Mouse (Mus musculus) monocyte, adult 2 months (primary cell): Measurements from ENCODE around the gene Pcmt1.

Experiments used
- DNase-seq, 2 experiments: peaks; one replicate each; pipeline ENCODE4 v3.0.0; 2022; ENCODE audit warnings: low spot score in 2 of 2, low read depth in 1 of 2

Pcmt1 gene

DNA sequence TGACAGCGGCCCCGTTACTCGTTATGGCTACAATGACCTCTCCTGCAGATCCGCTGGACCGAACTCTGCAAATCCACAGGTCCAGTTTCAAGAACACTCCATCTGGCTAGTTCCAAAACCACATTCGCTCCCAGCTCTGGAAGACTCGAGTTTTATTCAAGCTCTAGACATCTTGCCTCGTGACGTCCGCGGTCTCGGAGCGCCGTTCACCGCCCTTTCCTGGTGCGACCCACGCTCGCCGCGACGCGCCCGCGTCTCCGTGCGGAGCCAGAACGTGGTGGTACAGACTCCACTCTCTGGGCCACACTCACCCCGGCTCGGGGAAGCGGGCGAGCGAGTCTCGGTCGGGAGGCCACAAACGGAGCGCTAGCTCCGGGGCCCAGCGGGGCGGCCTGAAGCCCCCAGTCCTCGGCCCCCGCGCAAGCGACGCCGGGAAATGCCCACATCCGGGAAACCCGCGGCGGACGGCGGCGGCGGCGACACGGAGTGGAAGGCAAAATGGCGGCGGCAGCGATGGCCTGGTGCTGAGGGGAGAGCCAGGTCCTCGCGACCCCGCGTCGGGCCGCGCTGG is at the start of gene Pcmt1, which contains the start of gene Lats1:
Gene Pcmt1 (minus strand): TSS at position 406 of the 571 bp plus-strand sequence.
Gene Lats1 (plus strand): TSS at position 484 of the 571 bp plus-strand sequence.
- DNase-seq, result peak; percentile 44 to 69

DNA sequence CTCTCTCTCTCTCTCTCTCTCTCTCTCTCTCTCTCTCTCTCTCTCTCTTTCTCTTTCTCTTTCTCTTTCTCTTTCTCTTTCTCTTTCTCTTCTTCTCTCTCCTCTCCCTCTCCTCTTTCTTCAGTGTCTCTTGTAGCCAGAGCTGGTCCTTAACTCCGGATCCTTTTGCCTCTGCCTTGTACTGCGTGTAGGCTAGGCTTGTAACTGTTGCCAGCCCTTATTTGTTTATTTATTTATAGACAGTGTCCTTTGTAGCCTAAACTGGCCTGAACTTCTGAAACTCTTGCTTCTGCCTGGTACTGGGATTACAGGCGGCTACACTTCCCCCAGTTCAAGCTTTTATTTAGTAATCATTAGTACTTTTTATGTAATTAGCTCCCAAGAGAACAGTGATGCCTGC is 46.1 kb upstream of the Pcmt1 start:
- DNase-seq, result no peak

DNA sequence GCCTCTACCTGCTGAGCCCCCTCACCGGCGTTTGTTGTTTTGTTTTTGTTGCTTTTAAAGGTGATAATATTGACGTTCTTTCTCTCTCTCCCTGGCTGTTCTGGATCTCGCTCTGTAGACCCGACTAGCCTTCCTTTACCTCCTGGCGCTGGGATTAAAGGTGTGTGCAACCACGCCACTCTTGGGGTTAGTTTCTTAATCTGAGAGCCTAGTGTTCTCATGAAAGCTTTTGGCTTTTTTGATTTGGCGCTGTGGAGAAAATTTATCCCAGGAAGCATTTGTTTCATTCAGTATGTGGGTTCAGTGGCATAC is 45.5 kb upstream of the Pcmt1 start:
- no peak for DNase-seq

DNA sequence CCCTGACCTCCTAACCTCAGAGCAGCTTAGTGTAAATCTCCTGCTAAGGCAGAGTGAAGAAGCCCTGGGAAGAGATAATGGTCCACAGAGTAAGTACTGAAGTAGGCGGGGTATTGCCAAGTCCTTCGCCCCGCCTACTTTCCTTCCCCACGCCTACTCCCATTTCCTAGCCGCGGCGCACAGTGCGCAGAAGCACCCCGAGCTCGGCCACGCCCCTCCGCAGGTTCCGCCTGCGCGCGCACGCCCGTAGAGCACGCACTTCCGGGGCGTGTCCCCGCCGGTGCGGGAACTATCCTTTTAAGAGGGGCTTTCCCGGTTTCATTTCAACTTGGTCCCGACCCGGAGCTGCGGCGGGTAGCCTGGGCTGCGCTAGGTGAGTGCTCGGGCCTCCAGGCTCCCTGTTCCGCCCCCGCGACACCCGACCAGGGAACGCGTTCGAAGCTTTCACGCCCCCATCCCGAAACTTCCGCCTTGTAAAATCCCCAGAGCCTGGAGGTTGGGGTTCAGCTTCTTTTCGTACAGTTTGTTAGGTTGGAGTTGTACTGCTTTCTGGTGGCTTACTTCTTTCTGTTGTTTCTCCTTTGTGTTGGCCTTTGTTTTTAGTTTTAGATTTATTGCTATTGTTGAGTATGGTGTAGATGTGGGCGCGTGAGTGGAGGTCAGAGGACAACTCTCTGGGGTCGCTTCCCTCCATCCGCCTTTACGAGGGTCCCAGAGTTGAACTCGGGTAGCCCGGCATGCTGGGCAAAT is 45.0 kb upstream of the Pcmt1 start, which contains the start of gene Katna1:
Gene Katna1 (plus strand): TSS at position 250 of the 750 bp plus-strand sequence.
- DNase-seq, result peak; percentile 86 to 93

DNA sequence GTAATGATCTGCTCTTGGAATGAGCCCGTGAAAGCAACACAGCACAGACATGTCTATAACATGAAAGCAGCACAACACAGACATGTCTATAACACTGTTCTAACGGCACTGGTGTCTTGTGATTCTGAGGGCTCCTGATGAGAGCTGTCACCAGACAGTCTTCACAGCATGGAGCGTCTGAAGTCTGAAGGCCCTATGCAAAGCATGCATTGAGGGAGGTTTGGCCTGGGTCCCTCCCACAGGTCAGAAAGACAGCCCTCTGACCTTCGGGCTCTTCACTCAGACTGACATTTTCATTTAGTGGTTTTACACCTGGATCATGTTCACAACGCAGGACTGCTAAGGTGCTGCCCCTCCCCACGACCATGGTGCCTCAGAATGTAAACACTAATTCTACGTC is 34.1 kb upstream of the Pcmt1 start:
- no peak for DNase-seq

DNA sequence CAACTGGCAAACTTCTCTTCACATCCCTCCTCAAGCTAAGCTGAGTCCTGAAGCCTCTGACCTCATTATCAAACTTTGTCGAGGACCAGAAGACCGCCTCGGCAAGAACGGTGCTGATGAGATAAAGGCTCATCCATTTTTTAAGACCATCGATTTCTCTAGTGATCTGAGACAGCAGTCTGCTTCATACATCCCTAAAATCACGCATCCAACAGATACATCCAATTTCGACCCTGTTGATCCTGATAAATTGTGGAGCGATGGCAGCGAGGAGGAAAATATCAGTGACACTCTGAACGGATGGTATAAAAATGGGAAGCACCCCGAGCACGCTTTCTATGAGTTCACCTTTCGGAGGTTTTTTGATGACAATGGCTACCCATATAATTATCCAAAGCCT is 31.6 kb upstream of the Pcmt1 start:
- DNase-seq, result no peak

DNA sequence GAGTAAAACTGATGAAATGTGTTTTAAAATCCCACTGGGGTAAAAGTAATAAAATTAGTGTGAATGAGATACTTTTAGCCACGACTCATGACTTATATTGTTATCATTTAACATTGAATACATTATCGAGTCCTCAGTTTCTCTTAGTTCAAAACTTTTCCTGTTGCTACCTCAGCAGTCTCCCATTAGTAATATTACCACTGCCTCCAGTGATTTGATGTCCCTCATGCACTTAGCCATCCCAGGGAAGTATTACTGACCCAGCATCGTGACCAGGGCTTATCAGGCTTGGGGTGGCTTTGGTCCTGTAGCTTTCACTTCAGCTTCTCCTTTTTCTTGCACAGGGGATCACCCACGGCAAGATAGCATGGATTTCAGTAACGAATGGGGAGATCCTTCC is 29.2 kb upstream of the Pcmt1 start:
- DNase-seq, result no peak

DNA sequence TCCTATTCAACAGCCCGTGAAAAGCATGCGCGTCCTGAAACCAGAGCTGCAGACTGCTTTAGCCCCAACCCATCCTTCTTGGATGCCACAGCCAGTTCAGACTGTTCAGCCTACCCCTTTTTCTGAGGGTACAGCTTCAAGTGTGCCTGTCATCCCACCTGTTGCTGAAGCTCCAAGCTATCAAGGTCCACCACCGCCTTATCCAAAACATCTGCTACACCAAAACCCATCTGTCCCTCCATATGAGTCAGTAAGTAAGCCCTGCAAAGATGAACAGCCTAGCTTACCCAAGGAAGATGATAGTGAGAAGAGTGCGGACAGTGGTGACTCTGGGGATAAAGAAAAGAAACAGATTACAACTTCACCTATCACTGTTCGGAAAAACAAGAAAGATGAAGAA is 21.6 kb upstream of the Pcmt1 start:
- DNase-seq, result no peak

DNA sequence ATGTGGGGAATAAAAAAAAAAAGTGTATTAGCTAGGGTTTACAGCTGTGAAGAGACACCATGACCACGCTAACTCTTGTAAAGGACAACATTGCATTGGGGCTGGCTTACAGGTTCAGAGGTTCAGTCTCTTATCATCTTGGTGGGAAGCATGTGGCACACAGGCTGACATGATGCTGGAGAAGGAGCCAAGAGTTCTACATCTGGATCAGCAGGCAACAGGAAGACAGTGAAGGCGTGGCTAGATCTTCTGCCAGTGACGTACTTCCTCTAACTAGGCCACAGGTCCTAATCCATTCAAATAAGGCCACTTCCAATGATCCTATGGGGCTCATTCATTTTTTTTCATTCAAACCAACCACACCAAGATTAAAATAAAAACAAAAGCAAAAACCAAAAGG is 19.2 kb upstream of the Pcmt1 start:
- DNase-seq, result no peak

DNA sequence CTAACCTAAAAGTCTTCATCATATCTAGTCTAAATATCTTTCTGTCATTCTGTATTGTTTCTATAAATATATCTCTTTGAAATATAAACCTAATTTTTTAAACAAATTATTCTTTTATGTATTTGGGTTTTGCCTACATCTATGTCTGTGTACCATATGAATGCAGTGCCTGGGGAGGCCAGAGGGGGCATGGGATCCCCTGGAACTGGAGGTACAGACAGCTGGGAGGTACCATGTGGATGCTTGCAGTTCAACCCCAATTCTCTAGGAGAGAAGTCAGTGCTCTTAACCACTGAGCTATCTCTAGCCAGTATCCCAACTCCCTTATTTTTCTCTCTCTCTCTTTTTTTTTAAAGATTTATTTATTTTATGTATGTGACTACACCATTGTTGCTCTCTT is 14.3 kb upstream of the Pcmt1 start:
- no peak for DNase-seq

DNA sequence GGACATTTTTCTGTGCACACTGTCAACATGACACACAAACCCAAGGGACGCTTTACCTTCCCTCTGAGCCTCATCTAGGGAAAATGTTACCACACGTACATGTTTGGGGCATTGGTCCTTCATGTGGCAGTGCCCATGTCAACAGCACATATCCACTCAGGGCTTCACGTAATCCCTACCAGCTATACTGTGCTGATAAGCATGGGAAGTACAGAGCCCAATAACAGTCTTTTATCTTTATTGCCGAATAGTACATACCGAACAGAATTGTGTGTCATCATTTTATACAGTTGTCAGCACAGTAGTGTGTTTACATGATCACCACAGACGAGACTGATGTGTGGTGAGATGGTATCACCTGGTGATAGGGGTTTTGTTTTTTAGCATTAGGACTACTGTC is 6.0 kb upstream of the Pcmt1 start:
- no peak for DNase-seq

DNA sequence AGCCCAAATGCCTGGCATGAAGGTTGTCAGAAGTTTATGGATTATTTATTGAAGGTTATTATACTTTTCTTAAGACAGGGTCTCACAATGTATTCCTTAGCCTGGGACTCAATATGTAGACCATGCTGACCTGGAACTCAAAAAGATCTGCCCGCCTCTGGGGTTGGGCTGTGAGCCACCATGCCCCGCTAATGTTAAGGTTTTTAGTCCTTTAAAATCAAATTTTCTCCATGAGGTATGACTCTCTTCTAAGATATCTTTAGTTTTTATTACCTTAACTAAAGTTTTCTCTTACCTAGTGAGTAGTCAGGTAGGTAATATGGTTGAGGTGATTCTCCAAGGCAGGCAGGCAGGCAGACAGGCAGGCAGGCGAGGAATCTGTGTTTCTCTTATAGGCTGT is 1.3 kb upstream of the Pcmt1 start:
- no peak for DNase-seq

DNA sequence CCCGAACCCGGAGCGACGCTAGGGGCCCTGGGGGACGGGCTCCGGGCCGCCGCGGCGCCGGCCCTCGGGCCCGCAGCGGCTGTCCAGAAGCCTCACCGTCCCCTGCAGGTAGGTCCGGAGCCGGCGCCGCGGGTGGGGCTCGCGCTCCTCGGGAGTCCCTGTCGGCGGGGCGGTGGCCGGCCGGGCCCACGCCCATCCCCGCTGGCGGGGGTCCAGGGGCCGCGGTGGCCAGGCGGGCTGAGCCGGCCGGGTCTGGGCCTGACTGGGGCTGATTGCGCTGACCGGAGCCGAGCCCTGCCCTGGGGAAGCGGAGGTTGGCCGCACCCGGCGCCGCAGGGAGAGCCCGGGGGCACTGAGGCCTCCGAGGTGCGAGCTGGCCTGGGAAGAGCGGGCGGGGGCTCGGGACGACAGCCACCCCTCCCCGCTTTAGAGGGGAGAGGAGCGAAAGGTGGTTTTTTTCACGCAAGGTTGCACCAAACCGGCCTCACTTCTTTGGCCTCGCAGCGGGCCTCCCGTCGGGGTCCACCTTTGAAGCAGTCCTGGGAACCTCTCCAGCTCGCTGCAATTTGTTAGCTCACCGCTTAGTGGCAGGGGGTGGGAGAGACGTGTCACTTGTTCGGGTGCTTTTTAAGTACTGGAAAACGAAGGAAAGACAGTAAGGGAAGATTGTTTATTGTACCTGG is 548 bp upstream of the Pcmt1 start:
- peak in 1 of 2 experiments; percentile 27 for DNase-seq

DNA sequence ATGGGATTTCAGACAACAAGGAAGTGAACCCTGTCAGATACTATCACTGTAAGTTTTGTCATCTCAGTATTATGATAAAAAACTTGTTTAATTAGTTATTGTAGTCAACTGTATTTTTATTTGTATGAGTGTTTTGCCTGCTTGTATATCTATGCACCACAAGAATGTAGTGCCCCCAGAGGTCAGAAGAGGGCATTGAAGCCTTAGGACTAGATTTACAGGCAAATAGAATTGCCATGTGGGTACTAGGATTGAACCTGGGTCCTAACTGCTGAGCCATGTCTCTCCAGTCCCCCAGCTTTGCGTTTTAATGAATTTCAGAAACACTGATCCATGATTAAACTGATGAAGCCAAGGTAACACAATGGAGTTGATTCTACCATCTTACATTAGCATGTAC is 7.3 kb downstream of the Pcmt1 start:
- no peak for DNase-seq

DNA sequence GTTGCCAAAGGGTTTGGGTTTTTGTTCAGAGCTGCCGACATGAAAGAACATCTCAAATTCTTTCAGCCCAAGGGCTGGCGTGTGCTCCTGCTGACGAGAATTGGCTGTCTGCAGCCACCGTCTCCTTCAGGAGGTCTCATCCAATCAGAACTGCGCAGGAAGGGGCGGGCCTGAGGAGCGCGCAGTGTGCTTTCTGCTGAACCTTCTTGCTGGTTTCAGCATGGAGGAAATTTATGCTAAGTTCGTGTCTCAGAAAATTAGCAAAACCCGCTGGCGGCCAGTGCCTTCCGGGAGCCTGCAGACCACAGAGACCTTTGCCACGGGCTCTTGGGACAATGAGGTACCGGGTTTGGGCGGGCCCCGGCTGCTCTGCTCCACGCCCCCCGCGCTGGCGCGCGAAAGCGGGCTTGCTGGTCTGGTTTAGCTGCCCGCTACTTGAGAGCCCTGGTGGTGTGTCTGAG is 13.6 kb downstream of the Pcmt1 start, which contains the start of gene Nup43:
Gene Nup43 (plus strand): TSS at position 162 of the 461 bp plus-strand sequence.
- peak; percentile 64 to 76 for DNase-seq

DNA sequence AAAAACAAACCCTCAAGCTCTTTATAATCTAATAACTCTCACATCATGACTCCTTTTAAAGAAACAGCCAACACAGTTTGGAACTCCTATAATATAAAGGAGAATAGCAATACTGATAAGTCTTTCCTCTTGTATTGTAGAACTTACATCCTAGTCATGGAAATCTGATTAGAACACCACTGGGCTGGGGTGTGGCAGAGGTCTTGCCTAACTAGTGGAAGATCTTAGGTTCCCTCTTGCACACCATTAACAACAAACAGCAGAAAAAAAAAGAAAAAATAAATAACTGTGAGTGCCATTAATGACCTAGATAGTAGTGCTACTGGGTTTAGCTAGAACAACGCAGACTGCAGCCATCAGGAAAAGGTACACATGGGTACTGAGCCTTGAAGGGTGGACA is 16.0 kb downstream of the Pcmt1 start:
- DNase-seq, result no peak

DNA sequence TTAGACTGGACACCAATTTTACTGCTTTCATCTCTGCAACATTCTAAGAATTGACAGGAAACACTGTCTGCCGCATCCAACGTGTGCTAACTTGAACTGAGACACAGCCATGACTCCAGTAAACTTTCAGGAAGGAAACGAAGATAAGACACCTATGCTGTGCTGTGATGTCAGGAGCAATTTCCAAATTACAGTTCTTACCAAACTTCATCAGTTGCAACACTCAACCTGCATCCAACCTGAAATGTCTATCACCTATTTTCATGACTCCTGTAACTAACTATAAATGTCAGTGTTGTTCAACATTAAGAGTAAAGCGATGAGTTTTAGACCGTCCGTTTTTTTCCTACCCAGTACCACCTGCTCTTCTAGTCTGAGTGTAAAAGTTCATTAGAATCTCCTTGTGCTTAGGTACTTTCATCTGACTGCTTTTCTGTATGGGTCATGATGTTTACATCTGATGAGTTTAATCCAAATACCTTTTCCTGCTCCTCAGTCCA is 16.9 kb downstream of the Pcmt1 start:
- no peak for DNase-seq

DNA sequence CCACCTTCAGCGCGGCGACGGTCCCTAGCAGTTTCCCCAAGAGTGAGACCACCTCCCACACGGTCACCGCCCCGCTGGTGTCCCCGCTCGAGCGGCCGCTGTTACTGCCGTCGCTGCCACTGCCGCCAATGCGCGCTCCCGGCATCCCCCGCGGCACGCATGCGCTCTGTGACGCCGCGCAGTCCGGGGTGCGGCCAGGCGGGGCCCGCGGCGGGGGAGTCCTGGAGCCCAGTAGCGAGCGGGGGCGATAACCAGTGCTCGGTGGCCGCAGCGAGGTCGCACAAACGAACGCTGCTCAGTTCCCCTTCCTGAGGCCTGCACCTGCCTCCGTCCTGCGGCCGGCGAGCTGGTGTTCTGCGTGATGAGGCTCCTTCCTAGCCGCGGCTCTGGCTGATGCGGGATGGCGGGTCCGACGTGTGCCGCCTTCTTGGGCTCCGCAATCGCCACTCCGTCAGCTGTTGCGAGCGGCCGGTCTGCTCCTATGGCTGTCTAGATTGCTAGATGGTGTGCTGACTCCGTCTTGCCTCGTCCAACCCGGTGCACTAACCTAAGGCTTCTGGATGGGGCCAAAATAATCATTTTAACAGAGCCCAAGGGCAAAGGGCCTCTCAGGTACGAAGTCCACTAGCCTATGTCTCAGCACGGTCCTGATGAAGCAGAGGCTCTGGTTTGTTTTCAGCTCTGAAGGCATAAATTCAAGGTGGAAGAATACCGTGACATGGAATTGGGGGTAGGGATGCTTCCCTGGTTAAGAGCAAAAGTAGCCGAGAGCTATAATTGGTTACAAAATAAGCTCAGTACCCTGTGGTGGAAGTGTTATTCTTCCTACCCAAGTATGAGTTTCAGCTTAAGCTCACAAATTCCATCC is 17.5 kb downstream of the Pcmt1 start:
- peak; percentile 76 to 79 for DNase-seq

DNA sequence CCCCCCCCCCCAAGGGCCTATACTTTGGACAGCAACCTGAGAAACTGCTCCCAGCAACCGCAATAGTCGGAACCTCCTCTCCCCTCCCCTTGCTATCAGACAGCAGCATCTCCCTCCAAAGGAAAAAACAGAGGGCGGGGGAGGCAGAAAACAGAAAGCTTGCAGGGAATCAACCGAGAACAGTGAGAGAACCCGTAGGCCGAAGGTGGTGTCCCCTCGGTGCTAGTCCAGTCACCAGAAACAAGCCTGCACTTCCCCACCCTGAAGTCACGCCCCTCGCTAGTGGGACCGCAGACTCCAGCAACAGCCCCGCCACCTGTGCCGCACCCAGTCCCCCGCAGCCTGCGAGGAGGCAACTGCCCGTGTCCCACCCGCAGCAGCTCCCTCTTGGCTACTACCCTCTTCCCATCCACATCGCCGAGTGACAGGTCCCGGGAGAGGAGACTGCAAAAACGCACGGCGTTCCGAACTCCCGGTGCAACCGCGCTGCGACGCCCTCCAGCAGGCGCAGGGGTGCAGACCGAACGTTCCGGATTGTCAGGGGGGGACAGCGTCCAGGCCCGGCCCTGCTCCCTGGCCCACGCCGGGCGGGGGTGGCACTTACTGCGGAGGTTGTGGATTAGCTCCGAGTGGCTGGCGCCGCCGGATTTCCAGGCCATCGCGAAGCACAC is 18.3 kb downstream of the Pcmt1 start:
- DNase-seq, result peak in 1 of 2 experiments; percentile 39

DNA sequence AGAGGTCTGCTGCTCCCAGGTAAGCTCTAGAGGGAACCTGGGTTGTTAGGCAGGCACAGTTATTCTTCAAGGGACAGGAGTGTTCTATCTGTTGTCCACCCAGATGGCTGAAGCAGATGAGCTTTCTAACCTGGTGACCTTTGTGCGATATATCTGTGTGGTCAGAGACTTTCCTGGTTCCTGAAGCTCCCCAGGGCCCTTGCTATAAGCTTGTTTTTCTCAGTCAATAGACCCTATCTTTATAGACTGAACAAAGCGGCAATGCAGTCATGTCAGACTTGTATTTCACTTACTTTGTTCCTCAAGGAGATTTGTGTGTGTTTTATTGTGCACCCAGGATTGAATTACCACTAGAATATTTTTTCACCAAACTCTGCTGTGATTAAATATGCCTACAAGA is 29.9 kb downstream of the Pcmt1 start:
- DNase-seq, result no peak

DNA sequence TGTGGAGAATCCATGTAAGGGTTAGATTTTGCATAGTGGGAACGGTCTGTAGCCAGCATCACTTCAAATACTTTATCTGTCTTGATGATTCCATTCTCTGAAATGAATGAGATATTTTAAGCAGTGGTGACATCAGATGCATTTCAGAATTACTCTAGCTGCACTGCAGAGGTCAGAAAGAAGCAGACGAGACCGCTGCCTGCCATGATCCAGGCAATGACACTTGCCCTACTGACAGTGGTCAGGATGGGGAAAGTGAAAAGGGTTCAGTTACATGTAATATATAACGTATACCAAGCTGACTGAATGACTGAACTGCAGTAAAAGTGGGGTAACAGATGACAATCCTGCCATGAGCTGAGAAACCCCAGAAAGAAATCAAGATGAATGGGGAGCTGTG is 31.9 kb downstream of the Pcmt1 start:
- no peak for DNase-seq
